Mouse (Mus musculus): ENCODE measurements around the gene C3ar1.

The C3ar1 gene

DNA sequence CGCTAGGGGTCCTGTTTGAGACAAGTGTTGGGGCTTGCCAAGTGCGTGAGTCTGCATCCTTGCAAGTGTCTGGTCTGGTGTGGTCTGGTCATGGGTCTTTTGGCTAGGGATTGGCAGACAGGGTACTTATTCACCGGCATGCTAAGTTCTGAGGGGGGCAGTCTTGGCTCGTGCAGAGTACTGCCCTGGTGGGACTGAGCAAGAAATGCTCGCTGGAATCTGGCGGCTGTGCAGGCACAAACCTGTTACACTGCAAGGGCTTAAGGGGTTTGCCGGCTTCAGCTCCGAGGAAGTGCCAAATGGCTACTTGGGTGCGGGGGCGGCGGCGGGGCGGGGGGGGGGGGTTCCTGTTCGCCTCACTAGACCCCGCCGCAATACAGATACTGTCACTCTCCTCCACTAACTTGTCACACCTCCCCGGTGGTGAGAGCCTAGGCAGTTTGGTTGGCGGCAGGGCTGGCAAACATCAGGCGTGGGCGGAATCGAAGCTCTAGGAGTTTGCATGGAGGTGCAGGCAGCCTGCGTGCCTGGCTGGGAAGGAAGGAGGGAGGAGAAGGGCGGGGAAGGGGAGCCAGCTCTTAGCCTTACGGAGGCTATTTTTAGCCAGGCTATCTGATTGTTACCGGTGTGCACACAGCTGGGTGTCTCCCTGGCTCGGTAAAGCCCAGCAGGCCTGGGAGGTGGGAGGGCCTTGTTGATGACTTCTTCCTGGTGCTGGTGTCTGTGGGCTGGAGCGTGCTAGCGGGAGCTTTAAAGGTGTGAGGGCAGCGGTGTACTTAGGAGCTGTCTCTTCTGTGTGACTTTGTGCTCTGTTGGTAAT is 29.8 kb downstream of the C3ar1 start:
- DNase-seq (ENCODE audit: low spot score in 2 of 2), result peak; percentile 66 to 72

DNA sequence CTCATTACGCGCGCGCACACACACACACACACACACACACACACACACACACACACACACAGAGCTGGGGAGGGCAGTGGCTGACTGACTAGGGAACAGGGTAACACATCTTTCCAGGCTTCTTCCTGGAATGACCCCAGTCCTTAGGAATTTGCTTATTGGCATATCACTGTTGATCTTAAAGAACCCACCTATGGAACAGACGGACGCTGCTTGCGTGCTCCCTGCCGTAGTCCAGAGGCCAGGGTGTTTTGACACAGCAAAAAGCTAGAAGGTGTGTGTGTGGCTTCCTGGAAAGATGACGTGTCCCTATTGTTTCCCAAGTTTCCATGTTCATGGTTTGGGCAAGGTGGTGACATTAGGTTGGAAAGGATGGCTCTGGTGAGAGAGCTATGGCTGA is 30.8 kb downstream of the C3ar1 start:
- DNase-seq (ENCODE audit: low spot score in 2 of 2), result no peak

DNA sequence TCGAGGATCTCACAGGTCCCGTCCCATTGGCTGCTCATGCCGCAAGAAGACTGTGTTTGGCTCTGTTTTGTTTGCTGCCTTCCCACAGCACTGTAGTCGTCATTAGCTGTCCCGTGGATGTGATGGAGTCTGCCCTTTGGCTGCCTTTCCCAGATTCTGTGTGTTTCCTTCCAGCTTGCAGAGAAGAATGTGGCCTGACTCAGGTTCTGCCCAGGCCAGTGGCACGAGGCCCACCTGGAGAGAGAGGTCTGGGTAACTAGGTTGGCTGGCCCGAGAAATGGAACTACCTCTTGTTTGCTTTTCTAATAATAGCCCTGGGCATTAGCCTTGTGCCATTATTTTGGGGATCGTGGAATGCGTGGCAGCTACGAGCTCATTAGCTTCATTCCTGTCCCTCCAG is 31.9 kb downstream of the C3ar1 start:
- DNase-seq (ENCODE audit: low spot score in 2 of 2), result no peak

DNA sequence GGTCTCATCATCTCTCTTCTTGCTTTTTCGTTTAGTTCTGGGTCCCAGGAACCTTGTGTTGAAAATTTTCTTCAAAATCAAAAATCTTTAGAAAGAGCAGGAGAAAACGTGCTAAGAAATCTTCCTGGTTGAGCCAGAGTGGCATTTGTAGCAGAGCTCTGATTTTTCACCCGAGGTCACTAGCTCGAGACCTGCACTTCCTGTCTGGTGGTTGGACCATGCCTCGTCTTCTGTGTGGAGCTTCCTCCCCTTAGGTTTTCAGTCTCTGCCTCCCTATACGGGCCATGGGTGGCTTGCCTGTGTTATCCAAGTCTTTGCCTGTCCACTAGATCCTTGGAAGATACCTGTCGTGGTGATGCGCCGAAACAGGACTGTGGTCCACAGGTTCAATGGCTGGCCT is 34.1 kb downstream of the C3ar1 start:
- DNase-seq (ENCODE audit: low spot score in 2 of 2), result no peak

DNA sequence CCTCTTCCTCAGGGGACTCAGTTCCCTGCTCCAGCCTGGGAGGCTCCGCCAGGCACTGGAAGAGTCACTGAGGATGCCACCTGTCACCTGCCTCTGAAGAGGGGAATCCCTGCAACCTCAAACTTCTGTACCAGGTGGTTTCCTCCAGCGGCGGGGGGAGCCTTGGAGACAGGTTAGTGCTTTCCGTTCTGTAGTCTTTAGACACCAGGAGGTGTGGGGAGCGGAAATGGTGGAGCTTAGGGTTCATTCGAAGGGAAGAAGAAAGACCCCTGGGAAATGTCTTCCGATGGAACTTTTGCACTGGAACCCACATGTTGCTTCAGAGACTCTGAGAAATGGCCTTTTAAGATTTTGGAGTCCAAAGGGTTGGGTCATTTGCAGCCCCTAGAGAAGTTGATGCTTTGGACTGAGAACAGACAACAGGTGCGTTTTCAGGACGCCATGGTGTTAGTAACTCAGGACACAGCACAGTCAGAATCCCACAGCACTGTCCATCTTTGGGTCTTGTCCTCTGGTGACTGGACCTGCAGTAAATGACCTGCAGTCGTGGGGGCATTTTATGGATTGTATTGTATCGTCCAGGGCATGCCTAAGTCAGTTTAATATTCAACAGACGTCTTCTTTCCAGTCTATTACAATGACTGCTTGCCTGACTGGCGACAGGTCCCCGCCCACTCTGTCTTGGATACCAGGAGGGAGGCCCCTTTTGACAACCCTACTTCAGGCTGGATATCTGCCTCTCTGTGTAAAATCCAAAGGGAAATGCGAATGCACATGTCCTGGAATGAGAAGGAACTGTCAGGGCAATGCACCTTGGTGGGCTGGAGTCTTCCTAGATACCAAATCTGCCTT is 34.9 kb downstream of the C3ar1 start:
- DNase-seq (ENCODE audit: low spot score in 2 of 2), result no peak

DNA sequence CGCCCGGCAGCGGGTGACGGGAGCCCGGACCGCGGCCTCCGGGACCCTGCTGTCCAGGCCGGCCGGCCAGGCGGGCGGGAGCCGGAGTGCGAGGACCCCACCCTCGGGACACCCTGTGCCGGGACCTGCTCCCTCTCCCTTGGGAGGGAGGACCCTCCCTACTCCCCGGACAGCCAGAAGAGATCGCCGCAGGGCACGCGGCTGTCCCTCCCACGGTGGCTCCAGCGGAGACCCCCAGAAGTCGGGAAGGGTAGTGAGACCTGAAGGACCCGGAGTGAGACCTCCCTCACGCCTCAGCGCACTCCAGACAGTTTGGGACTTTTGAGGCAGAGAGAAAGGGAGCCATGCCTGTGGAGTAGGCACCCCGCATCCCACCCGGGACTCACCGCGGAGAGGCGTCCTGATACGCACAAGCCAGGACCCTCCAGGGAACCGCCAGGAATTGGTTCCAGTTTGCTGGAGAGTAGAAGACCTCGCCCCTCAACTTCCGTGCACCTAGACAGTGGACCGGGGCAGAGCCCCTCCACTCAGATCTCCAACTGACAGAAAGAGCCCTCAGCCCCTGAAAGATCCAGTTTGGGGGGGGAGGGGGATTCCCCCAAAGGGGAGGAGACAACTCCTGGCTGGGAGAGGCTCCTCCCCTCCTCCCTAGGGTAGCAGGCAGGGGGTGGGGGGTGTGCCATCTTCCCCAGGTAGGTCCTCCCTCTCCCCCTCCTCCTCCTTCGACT is 35.7 kb downstream of the C3ar1 start:
- DNase-seq (ENCODE audit: low spot score in 2 of 2), result peak in 1 of 2 experiments; percentile 28

DNA sequence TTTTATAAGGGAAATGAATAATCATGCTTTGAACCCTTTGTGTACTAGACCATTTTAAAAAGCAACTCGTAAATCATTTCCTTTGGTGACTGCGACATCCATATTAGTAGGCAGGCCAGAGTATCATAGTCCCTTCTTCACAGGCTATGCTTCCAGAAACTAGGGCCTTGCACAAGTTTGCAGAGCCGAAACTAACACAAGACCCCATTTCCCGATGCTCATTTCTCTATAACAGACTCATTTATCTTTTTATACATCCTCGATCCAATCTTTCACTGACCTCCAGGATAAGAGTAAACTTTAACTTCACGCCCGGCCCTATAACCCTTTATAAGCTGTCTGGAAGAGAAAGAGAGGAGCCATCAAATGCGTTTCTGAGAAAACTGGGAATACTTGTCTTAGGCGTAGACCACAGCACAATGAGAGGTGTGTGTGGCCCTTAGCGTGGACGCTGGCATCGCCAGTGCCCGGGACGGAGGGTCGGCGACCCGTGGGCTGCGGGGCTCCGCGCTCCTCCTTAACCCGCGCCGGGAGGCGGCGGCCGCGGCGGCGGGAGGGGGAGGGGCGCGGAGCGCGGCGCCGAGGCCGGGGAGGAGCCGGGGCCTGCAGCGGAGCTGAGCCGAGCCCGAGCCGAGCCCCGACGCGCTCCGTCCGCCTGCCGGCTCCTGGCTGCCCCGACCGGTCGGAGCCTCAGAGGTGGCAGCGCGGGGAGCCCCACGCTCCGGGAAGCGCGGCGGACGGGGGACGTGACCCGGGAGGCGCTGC is 36.5 kb downstream of the C3ar1 start, which contains the start of gene Foxj2:
TSS of gene Foxj2 (plus strand) at position 609 of the 765 bp plus-strand sequence.
- peak; percentile 74 to 77 for DNase-seq (ENCODE audit: low spot score in 2 of 2)

DNA sequence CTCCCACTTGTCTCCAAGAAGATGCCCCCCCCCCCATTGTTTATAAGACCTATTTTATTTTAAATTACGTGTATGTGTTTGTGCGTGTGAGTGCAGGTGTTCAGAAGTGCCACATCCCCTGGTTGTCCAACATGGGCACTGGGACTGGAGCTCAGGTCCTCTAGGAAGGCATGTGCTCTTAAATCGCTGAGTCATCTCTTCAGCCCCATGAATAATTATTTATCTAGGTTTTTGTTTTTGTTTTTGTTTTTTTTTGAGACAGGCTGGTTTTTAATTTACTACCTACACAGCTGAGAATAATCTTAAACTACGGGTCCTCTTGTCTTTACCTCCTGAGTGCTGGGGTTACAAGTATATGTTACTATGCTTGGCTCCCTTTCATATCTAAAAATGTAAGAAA is 42.3 kb downstream of the C3ar1 start:
- no peak for DNase-seq (ENCODE audit: low spot score in 2 of 2)

DNA sequence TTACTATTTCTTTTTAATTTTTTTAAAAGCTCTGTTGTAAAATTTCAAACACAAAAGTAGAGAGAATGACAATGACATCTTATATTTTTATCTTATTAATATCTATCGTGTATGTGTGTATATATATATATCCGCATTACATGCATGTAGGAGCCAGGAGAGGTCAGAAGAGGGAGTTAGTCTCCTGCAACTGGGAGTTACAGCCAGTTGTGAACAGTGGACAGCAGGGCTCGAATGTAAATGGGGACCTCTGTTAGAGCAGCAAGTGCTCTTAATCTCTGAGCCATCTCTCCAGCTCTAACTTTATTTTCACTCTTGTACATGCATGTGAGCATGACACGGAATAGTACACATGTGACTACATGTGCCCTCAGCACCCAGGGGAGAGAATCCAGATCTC is 43.2 kb downstream of the C3ar1 start:
- DNase-seq (ENCODE audit: low spot score in 2 of 2), result no peak

DNA sequence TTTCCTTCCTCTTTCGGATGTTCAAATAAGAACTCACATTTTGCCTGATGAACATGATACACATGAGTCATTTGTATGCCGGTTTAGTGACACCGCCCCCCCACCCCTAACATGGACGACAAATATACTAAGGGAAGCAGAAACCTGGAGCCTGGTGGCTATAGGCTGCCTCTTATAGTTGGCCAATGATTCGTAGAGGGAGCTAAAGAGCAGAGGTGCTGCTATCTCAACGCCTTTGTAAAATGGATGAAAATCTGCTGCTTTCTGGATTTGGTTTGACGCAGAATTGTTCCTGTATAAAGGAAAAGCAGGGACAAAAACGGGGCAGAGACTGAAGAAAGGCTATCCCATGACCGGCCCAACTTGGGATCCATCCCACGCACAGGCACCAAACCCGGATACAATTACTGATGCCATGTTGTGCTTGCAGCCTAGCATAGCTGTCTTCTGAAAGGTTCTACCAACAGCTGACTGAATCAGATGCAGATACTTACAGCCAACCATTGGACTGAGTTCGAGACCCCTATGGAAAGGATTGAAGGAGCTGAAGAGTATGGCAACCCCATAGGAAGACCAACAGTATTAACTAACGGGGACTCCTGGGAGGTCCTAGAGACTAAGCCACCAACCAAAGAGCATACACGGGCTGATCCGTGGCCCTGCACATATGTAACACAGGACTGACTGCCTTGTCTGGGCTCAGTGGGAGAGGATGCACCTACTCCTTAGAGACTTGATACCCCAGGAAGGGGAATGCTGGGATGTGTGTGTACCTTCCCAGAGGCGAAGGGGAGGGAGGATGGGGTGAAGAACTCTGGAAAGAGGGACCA is 44.0 kb downstream of the C3ar1 start:
- no peak for DNase-seq (ENCODE audit: low spot score in 2 of 2)

DNA sequence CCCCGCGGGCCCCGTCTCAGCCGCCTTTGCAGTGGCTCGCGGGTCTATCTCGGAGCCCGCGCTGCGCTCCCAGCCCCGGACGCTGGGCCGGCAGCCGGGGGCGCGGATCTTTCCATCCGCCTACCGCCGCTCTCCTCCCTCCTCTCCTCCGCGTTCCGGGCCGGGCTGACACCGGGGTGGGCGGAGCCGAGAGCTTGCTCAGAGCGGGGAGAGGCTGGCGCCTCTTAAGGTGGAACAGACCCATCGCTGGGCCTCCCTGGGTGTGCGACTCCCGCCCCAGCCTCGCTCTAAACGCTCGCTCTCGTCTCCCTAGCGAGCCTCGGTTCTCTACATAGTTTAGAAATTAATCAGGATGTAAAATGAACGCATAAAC is 44.7 kb downstream of the C3ar1 start:
- peak; percentile 92 to 95 for DNase-seq (ENCODE audit: low spot score in 2 of 2)

DNA sequence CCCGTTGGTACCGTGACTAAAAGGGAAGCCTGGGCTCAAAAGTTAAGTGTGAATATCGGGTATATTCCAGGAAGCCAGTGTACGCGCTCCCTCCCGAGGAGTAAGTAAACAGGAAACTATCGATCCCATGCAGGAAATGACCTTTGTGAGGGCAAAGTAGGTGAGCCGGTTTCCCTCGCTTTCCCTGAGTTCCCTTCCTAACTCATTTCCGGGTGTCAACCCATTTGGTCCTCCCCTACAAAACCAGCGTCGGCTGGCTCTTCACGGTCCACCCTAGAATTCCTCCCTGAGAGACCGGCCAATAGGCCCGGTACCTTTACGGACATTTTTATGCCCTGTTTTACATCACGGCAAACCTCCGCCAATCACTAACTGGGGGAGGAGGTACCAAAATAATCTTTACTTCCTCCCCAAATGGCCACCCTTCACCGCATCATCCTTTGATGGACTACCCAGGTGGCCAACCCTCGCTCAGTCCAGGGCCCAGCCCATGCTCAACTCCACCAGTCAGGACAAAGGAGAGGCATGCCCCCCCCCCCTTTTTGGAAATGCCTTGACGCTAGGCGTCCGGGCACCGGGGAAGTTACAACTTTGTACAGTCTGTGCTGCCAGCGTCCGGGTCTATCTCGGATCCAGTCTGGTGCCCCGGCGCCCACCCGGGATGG is 45.2 kb downstream of the C3ar1 start:
- DNase-seq (ENCODE audit: low spot score in 2 of 2), result peak; percentile 98

DNA sequence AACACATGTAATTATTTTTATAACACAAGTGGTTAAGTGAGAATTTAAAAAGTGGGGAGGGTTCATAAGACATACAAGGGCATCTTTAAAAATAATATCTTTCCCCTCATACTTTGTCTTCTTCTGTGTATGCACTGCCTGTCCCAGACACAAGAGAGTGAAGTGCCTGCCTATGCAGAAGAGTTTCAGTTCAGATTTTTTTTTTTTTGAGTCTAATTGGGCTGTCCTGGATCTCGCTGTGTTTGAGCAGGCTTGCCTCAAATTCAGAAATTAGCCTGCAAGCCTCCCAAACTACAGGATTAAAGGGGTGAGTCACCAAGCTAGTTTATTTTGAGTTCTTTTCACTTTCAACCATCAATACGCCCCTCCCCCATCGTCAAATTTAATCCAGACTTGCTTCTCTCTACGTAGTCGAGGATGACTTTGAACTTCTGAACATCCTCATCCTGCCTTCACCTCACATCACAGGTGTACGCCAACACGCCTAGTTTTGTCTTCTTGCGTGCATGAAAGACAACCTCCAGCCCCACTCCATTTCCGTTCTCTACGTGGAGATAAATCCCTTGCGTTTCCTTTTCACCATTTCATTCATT is 45.8 kb downstream of the C3ar1 start:
- DNase-seq (ENCODE audit: low spot score in 2 of 2), result no peak

DNA sequence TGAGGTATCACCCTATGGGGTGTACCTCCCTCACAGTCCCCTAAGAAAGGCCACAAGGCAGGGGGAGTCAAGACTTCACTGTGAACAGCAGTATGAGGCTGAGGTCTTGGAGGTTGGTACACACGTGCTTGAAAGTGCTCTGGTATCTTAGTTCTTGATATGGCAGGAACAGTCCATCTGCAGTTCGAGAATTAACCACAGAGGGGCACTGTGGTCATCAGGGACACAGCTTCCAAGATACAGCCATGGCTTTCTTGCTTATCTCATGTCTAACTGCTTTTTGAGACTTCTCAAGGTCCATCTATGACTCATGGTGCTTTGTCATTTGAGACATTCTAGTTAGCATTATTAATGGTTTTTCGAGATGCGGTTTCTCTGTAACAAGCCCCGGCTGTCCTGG is 51.5 kb downstream of the C3ar1 start:
- DNase-seq (ENCODE audit: low spot score in 2 of 2), result peak; percentile 60 to 84

DNA sequence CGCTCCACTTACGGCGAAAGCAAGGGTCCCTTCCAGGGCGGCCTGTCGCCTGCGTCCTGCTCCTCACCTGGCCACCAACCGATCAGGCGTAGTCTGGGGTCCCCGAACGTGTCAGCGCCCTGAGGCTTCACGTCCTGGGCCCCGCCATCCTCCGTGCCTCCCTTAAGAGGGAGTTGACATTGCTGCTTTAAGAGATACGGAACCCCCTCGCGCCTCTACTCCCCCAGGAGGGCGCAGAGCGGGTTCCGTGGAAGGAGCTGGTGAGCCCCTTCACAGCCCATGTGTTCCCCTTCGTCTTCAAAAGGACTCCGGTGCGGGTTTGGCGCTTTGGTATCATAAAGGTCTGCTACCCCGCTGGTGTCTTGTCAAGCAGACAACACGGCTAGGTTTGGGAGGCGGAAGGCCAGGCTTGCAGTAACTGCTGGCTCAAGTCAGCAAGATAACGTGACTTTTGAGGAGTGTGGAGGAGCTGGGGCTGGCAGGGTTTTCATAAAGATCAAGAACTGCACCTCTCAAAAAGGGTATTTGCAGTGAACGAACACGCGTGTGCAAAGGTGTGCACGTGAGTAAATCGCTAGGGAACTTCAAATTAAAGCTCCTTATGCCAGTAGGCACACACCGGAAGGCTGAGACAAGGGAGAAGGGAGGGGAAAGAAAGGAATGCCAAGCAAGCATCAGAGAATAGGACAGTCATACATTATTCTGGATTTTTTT is 54.0 kb downstream of the C3ar1 start:
- DNase-seq (ENCODE audit: low spot score in 2 of 2), result peak in 1 of 2 experiments; percentile 26

DNA sequence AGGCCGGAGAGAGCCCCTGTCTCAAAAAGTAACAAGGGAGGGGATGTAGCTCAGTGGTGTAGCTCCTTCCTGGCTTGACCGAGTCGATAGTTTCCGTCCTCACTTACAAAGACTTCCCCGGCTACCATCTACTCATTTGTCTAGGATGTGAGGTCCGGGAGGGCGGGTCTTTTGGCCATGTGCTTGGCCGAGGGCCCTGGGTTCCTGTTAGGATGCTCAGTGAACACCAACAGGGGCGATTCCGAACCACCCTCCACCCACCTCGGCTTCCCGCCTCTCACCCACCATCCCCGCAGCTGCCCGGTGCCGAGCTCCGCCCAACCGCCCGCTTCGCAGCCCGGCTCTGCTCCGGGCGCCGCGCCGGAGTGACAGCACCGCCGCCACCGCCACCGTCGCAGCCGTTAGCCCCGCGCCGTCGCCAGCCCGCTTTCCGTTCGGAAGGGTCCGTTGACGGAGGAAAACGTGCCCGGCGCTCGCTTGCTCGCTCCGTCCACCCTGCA is 54.6 kb downstream of the C3ar1 start, which contains the start of gene Slc2a3:
TSS of gene Slc2a3 (minus strand) at position 340 of the 500 bp plus-strand sequence.
- DNase-seq (ENCODE audit: low spot score in 2 of 2), result peak in 1 of 2 experiments; percentile 34

DNA sequence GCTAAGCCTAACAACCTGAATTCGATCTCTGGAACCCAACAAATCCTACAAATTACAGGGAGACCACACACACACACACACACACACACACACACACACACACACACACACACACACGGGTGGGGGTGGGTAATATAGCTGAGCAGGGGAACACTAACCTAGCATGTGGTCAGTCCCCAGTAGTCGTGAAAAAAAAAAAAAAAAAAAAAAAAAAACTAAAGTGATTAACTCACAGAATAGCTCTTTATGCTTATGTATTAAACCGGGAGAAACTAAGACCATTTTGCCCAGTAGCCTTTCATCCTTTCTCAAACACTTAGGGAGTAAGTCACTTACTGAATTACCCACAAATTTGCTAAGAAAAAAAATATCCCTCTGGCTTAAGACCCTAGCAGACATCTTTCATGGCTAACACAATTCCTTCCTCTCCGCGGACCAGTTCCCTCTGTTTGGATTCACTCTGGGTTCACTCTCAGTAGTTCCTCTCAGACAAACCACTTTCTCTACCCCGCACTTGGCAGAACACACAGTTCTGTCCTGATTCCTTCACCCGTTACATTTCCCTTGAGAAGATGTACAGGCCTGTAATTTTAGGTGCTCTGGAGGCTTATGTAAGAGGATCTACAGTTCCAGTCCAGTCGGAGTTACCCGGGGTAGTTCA is 55.2 kb downstream of the C3ar1 start:
- no peak for DNase-seq (ENCODE audit: low spot score in 2 of 2)
